Mouse (Mus musculus) bone marrow, adult 2 months (tissue): ENCODE results near the gene Fscn3.

ENCODE experiments used
- CTCF ChIP-seq: fragments of 200-500 bp; IDR thresholded peaks from 2 replicates; pipeline ENCODE4 v1.5.1; 2011; ENCODE audit warnings: low read length, control low read depth; ENCODE audit not compliant: control insufficient read depth, insufficient read depth
- POLR2A ChIP-seq: fragments of 200-500 bp; IDR thresholded peaks from 2 replicates; pipeline ENCODE4 v1.6.1; 2011; ENCODE audit warnings: low read depth, mild to moderate bottlenecking, control low read depth, low read length, borderline replicate concordance; ENCODE audit not compliant: control insufficient read depth

DNA sequence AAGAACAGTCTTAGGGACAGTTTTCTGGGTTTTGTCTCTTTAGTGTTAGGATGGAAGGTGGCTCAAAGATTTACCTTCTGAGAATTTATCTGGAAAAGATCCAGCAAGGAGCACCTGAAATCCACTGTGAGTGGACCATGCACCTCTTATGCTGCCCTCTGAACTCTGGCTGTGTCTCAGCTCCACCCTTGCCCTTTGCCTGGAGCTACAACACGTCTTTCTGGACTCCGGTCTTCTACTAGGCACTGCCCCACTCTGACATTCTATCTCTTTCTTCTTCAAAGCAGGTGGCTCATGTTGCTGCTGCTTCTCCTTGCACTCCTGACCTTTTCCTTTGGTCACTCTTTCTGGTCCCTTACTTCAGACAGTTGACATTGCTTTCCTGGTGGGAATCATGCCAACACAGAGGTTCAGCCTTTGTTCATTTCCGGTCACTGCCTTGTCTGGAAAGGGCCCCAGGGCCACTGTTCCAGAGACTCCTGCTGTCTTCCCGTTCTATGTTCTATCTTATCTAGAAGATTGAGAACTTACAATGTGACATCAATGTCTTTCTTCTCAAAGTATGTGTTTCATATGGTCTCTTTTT lies 42.5 kb downstream of the Fscn3 start:
- TF ChIP-seq CTCF (no peak), POLR2A (no peak)
